ENCODE assay signal across 9 mouse cellular contexts in the genomic region with DNA sequence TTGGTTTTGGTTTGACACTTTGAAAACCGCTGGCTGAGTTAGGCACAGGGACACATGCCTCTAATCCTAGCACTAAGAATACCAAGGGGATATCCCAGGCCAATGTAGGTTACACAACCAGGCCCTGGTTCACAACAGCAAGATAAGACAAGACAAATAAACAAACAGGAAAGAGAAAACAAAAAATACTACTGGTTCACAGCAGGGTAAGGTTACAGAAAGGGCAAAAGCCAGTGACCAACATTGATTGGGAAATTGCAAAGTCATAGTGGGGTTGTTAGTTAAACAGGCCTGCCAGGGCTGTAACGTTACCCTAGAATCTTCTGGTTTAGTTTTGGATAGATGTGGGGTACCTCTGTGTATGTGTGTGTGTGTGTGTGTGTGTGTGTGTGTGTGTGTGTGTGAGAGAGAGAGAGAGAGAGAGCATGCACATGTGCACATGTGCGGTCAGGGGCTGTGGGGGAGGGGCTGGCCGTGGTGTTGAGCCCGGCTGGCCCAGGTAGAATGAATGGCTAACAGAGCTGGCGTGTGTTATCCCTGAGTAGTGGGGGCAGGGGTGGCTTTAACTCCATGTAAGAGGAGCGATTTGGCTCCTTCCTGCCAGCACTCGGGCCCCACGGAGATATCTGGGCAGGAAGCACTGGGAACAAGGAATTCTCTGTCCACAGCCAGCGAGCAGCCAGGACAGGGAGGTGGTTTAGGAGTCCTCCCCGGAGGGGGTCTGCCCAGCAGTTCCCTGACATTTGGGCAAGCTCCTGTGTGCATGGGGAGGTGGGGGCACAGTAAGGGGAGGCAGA. TPM values are rescaled to one million over a fixed set of nuclear protein-coding genes. Genes with fewer than 3 reads are reported as not detected.
A peak's percentile ranks its signal among the peaks of the same experiment; 100 is the strongest.
DNase-seq lines count a peak whose midpoint lies in the region; ATAC-seq lines count a peak whose summit lies in the region.
"Had no signal": no experiment of that assay in that cellular context is flagged by ENCODE, and none has a peak within 500 bp of the region (broad histone marks: within the 10 kb centered on the region; RNA-seq: fewer than 3 reads in every experiment).

No protein-coding gene starts in this region.

- no peaks in the 10 kb centered on the region for H3K9me3 ChIP-seq in hindbrain, embryonic 15.5 days
- H3K9me3 ChIP-seq: neural tube, embryonic 13.5 days had no signal

- WGBS in hindbrain, embryonic 15.5 days, result 46% methylated on average over 11 of the region's 11 CpGs

- peak; percentile 42; the same call in 1 of the 2 replicates for ATAC-seq in hindbrain, embryonic 15.5 days (ENCODE audit: low FRiP score, low read depth)

- H3K36me3 ChIP-seq in hindbrain, embryonic 15.5 days, result peaks cover 8% of the 10 kb centered on the region

- H3K27ac ChIP-seq in brown adipose tissue, adult 24 weeks (replicated peaks; ENCODE audit: low read depth, low read length), result peak overlapping the region; percentile 87
- no peak overlapping the region for H3K27ac ChIP-seq in hindbrain, embryonic 15.5 days (replicated peaks)

- no peak overlapping the region for H3K9ac ChIP-seq in hindbrain, embryonic 15.5 days
- H3K9ac ChIP-seq: neural tube, embryonic 13.5 days had no signal

- no peak overlapping the region for H3K4me2 ChIP-seq in hindbrain, embryonic 15.5 days
- H3K4me2 ChIP-seq: neural tube, embryonic 13.5 days had no signal

- H3K4me3 ChIP-seq in brown adipose tissue, adult 24 weeks (ENCODE audit: insufficient read depth, low read depth, low read length), result no peak overlapping the region
- H3K4me3 ChIP-seq in hindbrain, embryonic 15.5 days, result no peak overlapping the region
- H3K4me3 ChIP-seq: neural tube, embryonic 13.5 days had no signal

- H3K27me3 ChIP-seq in hindbrain, embryonic 15.5 days, result no peaks in the 10 kb centered on the region
- H3K27me3 ChIP-seq: neural tube, embryonic 13.5 days had no signal

- DNase-seq in adrenal gland, postnatal 10 days, result peak; percentile 60
- no peak for DNase-seq in adrenal gland, adult 2 months
- peak; percentile 49 for DNase-seq in liver
- no peak for DNase-seq in B cell, adult 2 months
- DNase-seq in cerebellum, adult 9-10 months, result no peak
- DNase-seq in gastrocnemius, postnatal 4 days (ENCODE audit: low spot score in 2 of 2), result no peak

- peaks cover 5% of the 10 kb centered on the region; the same call in 1 of the 2 replicates for H3K4me1 ChIP-seq in brown adipose tissue, adult 24 weeks (ENCODE audit: control insufficient read depth, insufficient read depth, insufficient read length, low read length)
- H3K4me1 ChIP-seq in hindbrain, embryonic 15.5 days (replicated peaks), result no peaks in the 10 kb centered on the region

RNA-seq across cellular contexts. Expression of gene Epb41l1, which starts 19.2 kb away (rescaled TPM):
- total RNA-seq in adrenal gland, postnatal 10 days (2021), result 10 to 100 TPM; 41.5 to 56.4 TPM
- total RNA-seq in adrenal gland, adult 2 months (2021), result 10 to 100 TPM; 81.4 to 93.4 TPM
- polyA plus RNA-seq in adrenal gland, adult 2 months (2012; rRNA removed), result 52.0 and 52.7 TPM in 2 replicates
- 23.3 and 29.1 TPM in 2 replicates for polyA plus RNA-seq in brown adipose tissue, adult 24 weeks (2012; ENCODE audit: insufficient read depth, insufficient read length, missing spikeins)
- polyA plus RNA-seq in hindbrain, embryonic 15.5 days (2015; fragmentation: Nextera tagmentation; extraction: Ambion mirVana), result 15.7 and 16.1 TPM in 2 replicates
- 10 to 100 TPM; 27.9 to 30.1 TPM for total RNA-seq in gastrocnemius, postnatal 4 days (2021)

Comparison
In these comparisons a context has a peak if more than half of its experiments do, and no peak if none do; other contexts are left out.
1. DNase-seq: peak in adrenal gland, postnatal 10 days (single experiment) and liver (single experiment); none in adrenal gland, adult 2 months (single experiment), B cell, adult 2 months (0 of 2), cerebellum, adult 9-10 months (single experiment) and gastrocnemius, postnatal 4 days (0 of 2).